Mouse (Mus musculus): ENCODE results near the gene Aspscr1. TPM values are rescaled to one million over a fixed set of nuclear protein-coding genes. Genes with fewer than 3 reads are reported as not detected.

Gene Aspscr1
- polyA plus RNA-seq, 1 experiment from 2014 or later: 123 TPM

DNA sequence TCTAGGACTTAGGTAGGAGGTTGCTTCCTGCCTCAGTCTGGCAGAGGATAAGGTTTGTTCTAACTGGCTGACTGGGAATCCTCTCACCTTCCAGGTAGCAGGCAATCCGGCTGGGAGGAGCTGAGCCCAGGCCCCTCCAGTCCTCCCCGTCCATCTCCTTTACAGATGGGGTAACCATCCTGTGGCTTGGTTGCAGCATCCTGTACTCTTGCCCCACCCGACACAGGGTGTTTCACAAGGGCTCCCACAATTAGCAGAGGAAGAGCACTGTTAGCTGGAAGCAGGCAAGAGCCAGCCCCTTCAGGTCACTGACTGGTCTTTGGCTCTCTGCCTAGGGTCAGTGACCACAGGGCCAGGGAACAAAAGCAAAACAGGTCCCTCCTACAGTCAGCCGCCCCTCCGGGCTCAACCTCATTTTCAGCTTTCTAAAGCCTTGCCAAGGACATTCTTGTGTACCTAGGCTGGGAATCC lies 42.3 kb upstream of the Aspscr1 start:
- H3K9ac ChIP-seq: peak overlapping the region; percentile 59
- H3K27me3 ChIP-seq: no peaks in the 10 kb centered on the region
- no peaks in the 10 kb centered on the region for H3K9me3 ChIP-seq
- 0 out of 2 replicates have a peak overlapping the region, but pooled peaks have one; percentile 12 for H3K4me3 ChIP-seq
- peaks cover 34% of the 10 kb centered on the region for H3K4me1 ChIP-seq
- peak overlapping the region; percentile 44; the same call in 1 of the 2 replicates for H3K27ac ChIP-seq
- peaks cover 29% of the 10 kb centered on the region for H3K36me3 ChIP-seq
- ATAC-seq (ENCODE audit: insufficient number of reproducible peaks, insufficient read depth, low FRiP score, low TSS enrichment, low read depth): no peak
- 49% methylated on average over 5 of the region's 5 CpGs for whole genome bisulfite sequencing
- H3K4me2 ChIP-seq: peak overlapping the region; percentile 27; the same call in 1 of the 2 replicates

DNA sequence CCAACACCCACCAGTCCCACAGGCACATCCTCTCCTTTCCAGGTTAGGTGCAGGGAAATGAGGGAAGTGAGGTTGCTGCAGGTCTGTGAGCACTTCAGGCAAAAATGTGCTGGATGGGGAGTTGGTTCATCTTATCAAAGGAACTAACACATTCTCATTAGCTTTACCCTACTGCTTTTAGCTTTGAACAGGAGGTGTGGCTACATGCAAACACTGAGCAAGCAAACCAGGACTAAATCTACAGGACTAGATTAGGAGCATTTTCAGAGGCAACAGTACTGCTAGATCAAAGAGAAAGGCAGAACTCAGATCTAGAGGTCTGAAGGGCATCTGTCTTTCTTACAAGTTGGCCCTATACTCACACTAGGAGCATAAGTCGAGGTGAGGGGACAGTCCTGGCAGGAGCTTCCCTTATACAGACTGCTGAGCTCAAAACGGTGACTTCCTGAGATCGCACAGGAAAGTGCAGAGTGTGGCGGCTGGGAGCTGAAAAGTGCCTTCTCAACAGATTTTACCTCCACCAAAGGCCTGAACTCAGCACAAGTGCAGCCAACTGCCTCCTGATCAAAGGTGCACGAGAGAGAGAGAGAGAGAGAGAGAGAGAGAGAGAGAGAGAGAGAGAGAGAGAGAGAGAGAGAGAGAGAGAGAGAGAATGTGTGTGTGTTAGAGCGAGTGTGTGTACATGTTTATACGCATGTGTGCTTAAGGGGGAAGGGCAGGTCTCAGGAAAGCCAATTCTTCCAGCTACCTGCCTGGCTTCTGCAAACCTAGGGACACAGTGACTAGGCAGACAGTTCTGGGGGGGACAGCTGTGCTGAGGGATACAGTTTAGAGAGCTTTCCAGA lies 41.7 kb upstream of the Aspscr1 start:
- no peaks in the 10 kb centered on the region for H3K27me3 ChIP-seq
- peak overlapping the region; percentile 76 for H3K4me2 ChIP-seq
- peak overlapping the region; percentile 44; the same call in 1 of the 2 replicates for H3K27ac ChIP-seq
- peak overlapping the region; percentile 97; the same call in 1 of the 2 replicates for H3K4me3 ChIP-seq
- peaks cover 29% of the 10 kb centered on the region for H3K36me3 ChIP-seq
- WGBS: 39% methylated on average over 7 of the region's 7 CpGs
- no peaks in the 10 kb centered on the region for H3K9me3 ChIP-seq
- H3K9ac ChIP-seq: peak overlapping the region; percentile 94
- H3K4me1 ChIP-seq: peaks cover 29% of the 10 kb centered on the region
- ATAC-seq (ENCODE audit: insufficient number of reproducible peaks, insufficient read depth, low FRiP score, low TSS enrichment, low read depth): no peak

DNA sequence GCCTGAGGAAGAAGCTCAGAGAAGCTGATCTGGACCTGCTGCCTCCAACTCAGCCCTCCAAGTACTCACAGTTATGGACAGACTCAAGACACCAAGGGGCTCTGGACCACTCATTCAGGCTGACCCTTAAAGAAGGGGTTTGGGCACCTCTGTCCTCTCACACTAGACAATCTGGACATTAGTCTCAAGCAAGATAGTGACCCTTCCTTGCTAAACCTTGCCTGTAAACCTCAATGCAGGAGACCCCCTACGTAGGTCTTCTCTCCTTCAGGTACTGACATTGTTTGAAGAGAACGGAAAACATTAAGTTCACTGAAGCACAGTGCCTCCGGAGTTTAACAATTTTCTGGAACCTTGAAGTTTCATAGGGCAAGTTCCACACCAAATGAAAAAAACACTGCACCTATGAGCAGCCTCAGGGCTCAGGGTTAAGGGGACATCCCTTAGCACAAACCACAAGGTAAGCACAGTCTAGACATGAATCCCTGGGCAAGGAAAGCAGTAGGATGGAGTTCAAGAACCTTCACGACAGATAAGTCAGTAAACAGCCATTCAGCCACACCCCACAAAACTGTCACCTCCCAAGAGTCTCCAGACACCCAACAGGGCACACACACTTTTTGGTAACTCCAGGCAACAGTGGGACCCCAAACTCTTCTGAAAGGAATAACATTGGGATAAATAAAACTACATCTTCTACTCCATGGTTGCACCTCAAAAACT lies 40.9 kb upstream of the Aspscr1 start:
- Histone ChIP-seq H3K9ac (peak overlapping the region; percentile 94), H3K9me3 (no peaks in the 10 kb centered on the region), H3K4me1 (peaks cover 28% of the 10 kb centered on the region), H3K27ac (peak overlapping the region; percentile 86; the same call in 1 of the 2 replicates), H3K4me3 (peak overlapping the region; percentile 97), H3K4me2 (peak overlapping the region; percentile 76), H3K27me3 (no peaks in the 10 kb centered on the region), H3K36me3 (peaks cover 25% of the 10 kb centered on the region)
- no peak for ATAC-seq (ENCODE audit: insufficient number of reproducible peaks, insufficient read depth, low FRiP score, low TSS enrichment, low read depth)
- 59% methylated on average over 4 of the region's 4 CpGs for WGBS

GRCm38 (mm10) chr11:120632559-120633519 lies 39.9 kb upstream of the Aspscr1 start:
- WGBS: under 1% methylated on average over 95 of the region's 116 CpGs
- peak; percentile 81 for ATAC-seq (ENCODE audit: insufficient number of reproducible peaks, insufficient read depth, low FRiP score, low TSS enrichment, low read depth)
- H3K27ac ChIP-seq: peak overlapping the region; percentile 86
- H3K4me2 ChIP-seq: peak overlapping the region; percentile 76
- H3K36me3 ChIP-seq: peaks cover 15% of the 10 kb centered on the region
- H3K27me3 ChIP-seq: no peaks in the 10 kb centered on the region
- H3K4me3 ChIP-seq: peak overlapping the region; percentile 97
- peak overlapping the region; percentile 94 for H3K9ac ChIP-seq
- peaks cover 28% of the 10 kb centered on the region for H3K4me1 ChIP-seq
- H3K9me3 ChIP-seq: no peaks in the 10 kb centered on the region

DNA sequence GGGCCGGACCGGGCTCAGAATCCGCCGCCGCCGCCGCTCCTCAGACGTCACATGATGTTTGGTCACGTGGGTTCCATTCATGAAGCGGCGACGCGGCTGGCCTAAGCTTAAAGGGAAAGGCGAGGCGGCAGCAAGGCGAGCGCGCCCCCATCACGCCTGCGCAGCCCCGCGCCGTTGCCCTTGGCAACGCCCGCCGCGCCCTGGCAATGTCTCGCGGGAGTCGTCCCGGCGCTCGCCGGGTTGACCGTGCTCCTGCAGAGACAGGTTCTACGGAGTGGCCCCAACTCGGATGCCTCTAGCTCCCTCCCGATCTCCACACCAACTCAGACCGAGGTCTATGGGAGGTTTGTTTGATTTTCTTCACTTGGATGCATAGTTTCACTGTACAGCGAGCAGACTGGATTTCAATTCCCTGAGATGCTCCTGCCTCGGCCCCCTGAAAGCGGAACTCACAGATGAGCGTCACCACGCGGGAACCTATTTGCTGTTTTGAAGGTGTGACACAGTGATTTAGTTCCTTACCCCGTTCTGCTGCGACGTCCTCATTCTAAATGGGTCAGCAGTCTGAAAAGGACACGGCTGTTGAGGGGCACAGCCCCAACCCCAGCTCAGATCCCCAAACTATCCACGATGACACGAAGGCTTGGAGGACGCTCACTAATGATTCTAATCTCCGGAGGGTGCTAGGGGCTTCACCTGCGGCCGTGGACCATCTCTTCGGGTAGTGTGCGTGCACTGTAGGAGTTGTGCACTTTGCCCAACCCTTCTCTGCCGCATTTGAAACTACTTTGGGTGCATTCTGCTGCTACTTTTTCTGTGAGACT lies 39.0 kb upstream of the Aspscr1 start, which contains the start of gene Mafg:
Mafg (minus strand) TSS at position 81 of the 824 bp plus-strand sequence.
- H3K4me1 ChIP-seq: peaks cover 28% of the 10 kb centered on the region
- H3K9ac ChIP-seq: peak within 1 kb of the TSS; percentile 94
- no peaks in the 10 kb centered on the region for H3K9me3 ChIP-seq
- H3K36me3 ChIP-seq: peaks cover 11% of the 10 kb centered on the region
- 11% methylated on average over 58 of the region's 58 CpGs for WGBS
- H3K4me2 ChIP-seq: peak within 1 kb of the TSS; percentile 76
- ATAC-seq (ENCODE audit: insufficient number of reproducible peaks, insufficient read depth, low FRiP score, low TSS enrichment, low read depth): peak; percentile 86
- peak within 1 kb of the TSS; percentile 86 for H3K27ac ChIP-seq
- H3K4me3 ChIP-seq: peak within 1 kb of the TSS; percentile 97
- no peaks in the 10 kb centered on the region for H3K27me3 ChIP-seq

- H3K9me3 ChIP-seq: no peaks in the 10 kb centered on the region
- no peaks in the 10 kb centered on the region for H3K27me3 ChIP-seq
- no peak overlapping the region for H3K4me2 ChIP-seq
- no peak overlapping the region for H3K4me3 ChIP-seq
- no peak for ATAC-seq (ENCODE audit: insufficient number of reproducible peaks, insufficient read depth, low FRiP score, low TSS enrichment, low read depth)
- peaks cover 26% of the 10 kb centered on the region for H3K4me1 ChIP-seq
- no peak overlapping the region for H3K9ac ChIP-seq
- no peak overlapping the region for H3K27ac ChIP-seq
- H3K36me3 ChIP-seq: peaks cover under 1% of the 10 kb centered on the region; the same call in 1 of the 2 replicates
- WGBS: 80% methylated on average over 5 of the region's 5 CpGs
Measured at GRCm38 (mm10) chr11:120634810-120635209, 38.0 kb upstream of the Aspscr1 start.

DNA sequence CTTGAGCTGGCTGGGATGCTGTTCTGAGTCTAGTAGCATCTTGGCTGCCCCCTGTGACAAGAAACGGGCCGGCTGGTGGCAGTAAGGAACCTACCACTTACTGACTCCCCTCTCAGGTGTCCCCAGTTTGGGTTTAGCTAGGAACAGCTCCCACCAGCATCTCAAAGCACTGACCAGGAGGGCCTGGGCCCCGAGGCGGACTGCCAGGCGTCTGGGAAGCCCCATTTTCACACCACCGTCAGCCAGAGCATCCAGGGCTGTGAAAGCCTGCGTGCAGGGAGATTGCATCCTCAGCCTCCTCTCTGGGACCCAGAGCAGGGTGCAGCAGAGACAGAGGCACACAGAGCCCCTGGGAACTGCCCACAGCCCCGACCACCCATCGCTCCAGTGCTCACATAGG lies 31.5 kb upstream of the Aspscr1 start:
- Histone ChIP-seq H3K4me3 (no peak overlapping the region), H3K9me3 (no peaks in the 10 kb centered on the region), H3K27ac (no peak overlapping the region), H3K27me3 (no peaks in the 10 kb centered on the region), H3K4me1 (peaks cover 19% of the 10 kb centered on the region), H3K4me2 (no peak overlapping the region), H3K36me3 (no peaks in the 10 kb centered on the region), H3K9ac (peak overlapping the region; percentile 8; the same call in 1 of the 2 replicates)
- 68% methylated on average over 9 of the region's 9 CpGs for WGBS
- no peak for ATAC-seq (ENCODE audit: insufficient number of reproducible peaks, insufficient read depth, low FRiP score, low TSS enrichment, low read depth)

- no peaks in the 10 kb centered on the region for H3K36me3 ChIP-seq
- H3K4me1 ChIP-seq: peaks cover 19% of the 10 kb centered on the region
- no peak overlapping the region for H3K4me3 ChIP-seq
- WGBS: 85% methylated on average over 8 of the region's 8 CpGs
- no peak for ATAC-seq (ENCODE audit: insufficient number of reproducible peaks, insufficient read depth, low FRiP score, low TSS enrichment, low read depth)
- H3K27me3 ChIP-seq: peaks cover 3% of the 10 kb centered on the region; the same call in 1 of the 2 replicates
- no peaks in the 10 kb centered on the region for H3K9me3 ChIP-seq
- peak overlapping the region; percentile 80 for H3K9ac ChIP-seq
- H3K4me2 ChIP-seq: peak overlapping the region; percentile 94; the same call in 1 of the 2 replicates
- no peak overlapping the region for H3K27ac ChIP-seq
Measured at GRCm38 (mm10) chr11:120641869-120642268, 30.9 kb upstream of the Aspscr1 start.

- ATAC-seq (ENCODE audit: insufficient number of reproducible peaks, insufficient read depth, low FRiP score, low TSS enrichment, low read depth): no peak
- peaks cover 15% of the 10 kb centered on the region for H3K27me3 ChIP-seq
- 1% methylated on average over 18 of the region's 18 CpGs for WGBS
- peak overlapping the region; percentile 52 for H3K4me3 ChIP-seq
- no peaks in the 10 kb centered on the region for H3K9me3 ChIP-seq
- H3K4me1 ChIP-seq: peaks cover 24% of the 10 kb centered on the region
- H3K9ac ChIP-seq: peak overlapping the region; percentile 80
- peak overlapping the region; percentile 78 for H3K27ac ChIP-seq
- no peaks in the 10 kb centered on the region for H3K36me3 ChIP-seq
- H3K4me2 ChIP-seq: peak overlapping the region; percentile 94
Measured at GRCm38 (mm10) chr11:120642939-120643600, 29.7 kb upstream of the Aspscr1 start.

DNA sequence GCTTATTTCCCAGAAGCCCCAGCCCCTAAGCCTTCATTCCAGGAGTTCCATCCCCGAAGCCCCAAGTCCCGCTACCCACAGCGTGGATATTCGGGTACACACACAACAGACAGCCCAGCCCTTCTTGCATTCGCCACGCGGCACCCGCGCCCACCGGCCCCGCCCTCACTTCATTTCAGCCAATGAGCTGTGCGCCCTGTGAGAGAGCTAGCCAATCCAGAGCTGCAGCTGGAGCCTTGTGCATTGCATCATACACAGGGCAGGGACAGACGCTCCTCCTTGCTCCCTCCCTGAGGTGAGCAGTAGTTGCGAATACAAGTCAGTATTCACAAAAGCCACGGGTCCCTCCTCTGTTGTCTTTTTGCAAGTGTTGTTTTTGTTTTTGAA lies 29.2 kb upstream of the Aspscr1 start, which contains the start of gene Pycr1:
Pycr1 (minus strand) TSS at position 169 of the 387 bp plus-strand sequence.
- H3K4me1 ChIP-seq: peaks cover 26% of the 10 kb centered on the region
- peak; percentile 98 for ATAC-seq (ENCODE audit: insufficient number of reproducible peaks, insufficient read depth, low FRiP score, low TSS enrichment, low read depth)
- H3K4me2 ChIP-seq: peak within 1 kb of the TSS; percentile 94
- no peaks in the 10 kb centered on the region for H3K9me3 ChIP-seq
- under 1% methylated on average over 15 of the region's 15 CpGs for WGBS
- no peaks in the 10 kb centered on the region for H3K36me3 ChIP-seq
- peak within 1 kb of the TSS; percentile 78 for H3K27ac ChIP-seq
- H3K4me3 ChIP-seq: peak within 1 kb of the TSS; percentile 52
- peak within 1 kb of the TSS; percentile 80 for H3K9ac ChIP-seq
- H3K27me3 ChIP-seq: peaks cover 17% of the 10 kb centered on the region

All from embryonic facial prominence, embryonic 13.5 days (tissue).